Mouse (Mus musculus) layer of hippocampus, postnatal 25 days (tissue): ENCODE measurements around the gene Coro1b. TPM values are rescaled to one million over a fixed set of nuclear protein-coding genes. Genes with fewer than 3 reads are reported as not detected.

Experiments used
- DNase-seq, 2 experiments: peaks; one replicate each; pipeline ENCODE4 v3.0.0; 2022; ENCODE audit warnings: mixed read lengths in 2 of 2, low spot score in 1 of 2; ENCODE audit errors: extremely low spot score in 1 of 2
- total RNA-seq, 2 experiments: library from RNA; stranded (reverse); gene quantifications; 2 replicates each; pipeline ENCODE4 v1.2.3; 2021

Gene Coro1b
- total RNA-seq, 2 experiments from 2014 or later: 87.3 to 89.5 TPM

GRCm38 (mm10) chr19:4183689-4184088, 35.3 kb downstream of the Coro1b start:
- DNase-seq: no peak

GRCm38 (mm10) chr19:4184976-4185975, 36.9 kb downstream of the Coro1b start:
- no peak for DNase-seq

- no peak for DNase-seq
Measured at GRCm38 (mm10) chr19:4187303-4187702, 38.9 kb downstream of the Coro1b start.

- no peak for DNase-seq
Measured at GRCm38 (mm10) chr19:4189051-4189620, 40.7 kb downstream of the Coro1b start.

- no peak for DNase-seq
Measured at GRCm38 (mm10) chr19:4190831-4191334, 42.5 kb downstream of the Coro1b start, which contains the start of gene Tbc1d10c. TSS of gene Tbc1d10c (minus strand) at chr19:4191284.

GRCm38 (mm10) chr19:4191528-4192250, 43.3 kb downstream of the Coro1b start, which contains the start of gene Ppp1ca:
TSS of gene Ppp1ca (plus strand) at chr19:4192065.
- peak; percentile 92 to 95 for DNase-seq

- DNase-seq: no peak
Measured at GRCm38 (mm10) chr19:4192251-4192985, 44.0 kb downstream of the Coro1b start.

GRCm38 (mm10) chr19:4193129-4193528, 44.7 kb downstream of the Coro1b start:
- DNase-seq: no peak

- DNase-seq: no peak
Measured at GRCm38 (mm10) chr19:4194021-4194724, 45.8 kb downstream of the Coro1b start.

- no peak for DNase-seq
Measured at GRCm38 (mm10) chr19:4194776-4195650, 46.6 kb downstream of the Coro1b start.

- DNase-seq: no peak
Measured at GRCm38 (mm10) chr19:4196048-4196447, 47.6 kb downstream of the Coro1b start.

- DNase-seq: no peak
Measured at GRCm38 (mm10) chr19:4196548-4196947, 48.1 kb downstream of the Coro1b start.

- DNase-seq: no peak
Measured at GRCm38 (mm10) chr19:4197180-4197579, 48.8 kb downstream of the Coro1b start.

- DNase-seq: peak; percentile 78 to 88
Measured at GRCm38 (mm10) chr19:4201291-4201909, 53.0 kb downstream of the Coro1b start, which contains the start of gene Rad9a. TSS of gene Rad9a (minus strand) at chr19:4201662.

- DNase-seq: no peak
Measured at GRCm38 (mm10) chr19:4202149-4202548, 53.7 kb downstream of the Coro1b start.

- DNase-seq: no peak
Measured at GRCm38 (mm10) chr19:4203148-4203547, 54.7 kb downstream of the Coro1b start.
